Mouse (Mus musculus) left cerebral cortex, postnatal 10 days (tissue): ENCODE measurements around the gene Ccdc115. TPM values are rescaled to one million over a fixed set of nuclear protein-coding genes. Genes with fewer than 3 reads are reported as not detected.
"Not testable (repeated sequence)": the region's sequence is repeated elsewhere in the genome, so short reads cannot be mapped to it uniquely, and the experiment has no call there.

ENCODE experiments used
- DNase-seq, 2 experiments: peaks; one replicate each; pipeline ENCODE4 v3.0.0; 2021 to 2022; ENCODE audit warnings: low spot score in 2 of 2, mixed read lengths in 1 of 2; ENCODE audit errors: extremely low spot score in 1 of 2
- intact Hi-C: fragments of 180-260 bp; cut with DNase I; formaldehyde crosslinking; loops from one replicate; pipeline ENCODE4 v1.15.1; 2025
- total RNA-seq, 2 experiments: library from RNA; stranded (reverse); gene quantifications; 2 replicates each; pipeline ENCODE4 v1.2.3; 2021

Gene Ccdc115
- total RNA-seq, 2 experiments from 2014 or later = 19.4 to 19.8 TPM

- intact Hi-C loops = no loop called here
- no peak for DNase-seq
These were observed 19.0 kb upstream of the Ccdc115 start for GRCm38 (mm10) chr1:34458431-34458830.

- intact Hi-C loops = no loop called here
- peak in 1 of 2 experiments; percentile 2 for DNase-seq
These were observed 3.7 kb upstream of the Ccdc115 start for GRCm38 (mm10) chr1:34443124-34443523.

- intact Hi-C loops = loop anchor here (10.0 kb wide), 1 partner anchor 145 kb away; no protein-coding TSS in a partner anchor
- DNase-seq = peak in 1 of 2 experiments; percentile 39
These were observed 624 bp upstream of the Ccdc115 start for GRCm38 (mm10) chr1:34439961-34440630.

- DNase-seq = no peak
- intact Hi-C loops = loop anchor here (10.0 kb wide), 1 partner anchor 144 kb away; no protein-coding TSS in a partner anchor
These were observed 956 bp downstream of the Ccdc115 start for GRCm38 (mm10) chr1:34438381-34439051.

GRCm38 (mm10) chr1:34437366-34437765 is 2.1 kb downstream of the Ccdc115 start:
- intact Hi-C loops = loop anchor here (10.0 kb wide), 1 partner anchor 143 kb away; no protein-coding TSS in a partner anchor
- not testable (repeated sequence) for DNase-seq

- intact Hi-C loops = loop anchor here (10.0 kb wide), 1 partner anchor 142 kb away; no protein-coding TSS in a partner anchor
- DNase-seq = no peak
These were observed 3.1 kb downstream of the Ccdc115 start for GRCm38 (mm10) chr1:34436374-34436773.

- intact Hi-C loops = loop anchor here (10.0 kb wide), 1 partner anchor 141 kb away; no protein-coding TSS in a partner anchor
- no peak for DNase-seq
These were observed 3.9 kb downstream of the Ccdc115 start for GRCm38 (mm10) chr1:34435371-34436120.

GRCm38 (mm10) chr1:34434660-34435160 is 4.8 kb downstream of the Ccdc115 start:
- DNase-seq = peak; percentile 83 to 89
- intact Hi-C loops = loop anchor here (10.0 kb wide), 1 partner anchor 140 kb away; no protein-coding TSS in a partner anchor

- DNase-seq = peak in 1 of 2 experiments; percentile 43
- intact Hi-C loops = loop anchor here (10.0 kb wide), 1 partner anchor 139 kb away; no protein-coding TSS in a partner anchor
These were observed 5.5 kb downstream of the Ccdc115 start for GRCm38 (mm10) chr1:34433891-34434521.

- intact Hi-C loops = loop anchor here (10.0 kb wide), 1 partner anchor 138 kb away; no protein-coding TSS in a partner anchor
- peak in 1 of 2 experiments; percentile 53 for DNase-seq
These were observed 6.5 kb downstream of the Ccdc115 start for GRCm38 (mm10) chr1:34432776-34433481.

- intact Hi-C loops = loop anchor here (10.0 kb wide), 1 partner anchor 138 kb away; no protein-coding TSS in a partner anchor
- peak in 1 of 2 experiments; percentile 72 for DNase-seq
These were observed 7.1 kb downstream of the Ccdc115 start for GRCm38 (mm10) chr1:34432411-34432775.

- DNase-seq = no peak
- intact Hi-C loops = loop anchor here (10.0 kb wide), 1 partner anchor 137 kb away; no protein-coding TSS in a partner anchor
These were observed 8.0 kb downstream of the Ccdc115 start for GRCm38 (mm10) chr1:34431431-34431830.

GRCm38 (mm10) chr1:34430981-34431380 is 8.5 kb downstream of the Ccdc115 start:
- intact Hi-C loops = loop anchor here (10.0 kb wide), 1 partner anchor 136 kb away; no protein-coding TSS in a partner anchor
- no peak for DNase-seq

- DNase-seq = no peak
- intact Hi-C loops = no loop called here
These were observed 10.2 kb downstream of the Ccdc115 start for GRCm38 (mm10) chr1:34429281-34429680.

GRCm38 (mm10) chr1:34428466-34428865 is 11.0 kb downstream of the Ccdc115 start:
- DNase-seq = no peak
- intact Hi-C loops = no loop called here

- intact Hi-C loops = loop anchor here (5.0 kb wide), 1 partner anchor 77 kb away; no protein-coding TSS in a partner anchor
- DNase-seq = no peak
These were observed 40.1 kb downstream of the Ccdc115 start for GRCm38 (mm10) chr1:34399182-34399953.

- intact Hi-C loops = loop anchor here (5.0 kb wide), 1 partner anchor 74 kb away; no protein-coding TSS in a partner anchor
- DNase-seq = no peak
These were observed 43.2 kb downstream of the Ccdc115 start for GRCm38 (mm10) chr1:34396321-34396720.
